16 mouse cellular contexts compared by ENCODE assay signal in the genomic region with DNA sequence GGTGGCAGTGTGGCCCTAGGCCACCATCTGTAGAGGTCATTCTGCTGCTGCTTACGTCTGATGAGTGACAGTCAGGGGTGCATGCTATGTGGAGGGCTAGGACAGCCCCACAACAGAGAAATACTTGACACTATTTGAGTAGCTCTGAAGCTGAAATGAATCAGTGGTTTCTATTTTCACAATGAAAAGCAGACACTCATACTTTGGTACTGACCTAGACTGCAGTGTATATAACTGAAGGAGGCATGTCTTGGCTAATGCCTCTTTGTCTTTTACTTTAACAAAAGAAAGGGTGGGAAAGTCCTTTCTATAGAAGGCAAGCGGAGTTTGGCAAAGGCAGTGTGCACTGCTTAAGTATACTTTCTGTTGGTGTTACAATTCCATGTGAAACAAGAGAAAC. TPM values are rescaled to one million over a fixed set of nuclear protein-coding genes. Genes with fewer than 3 reads are reported as not detected.
DNase-seq lines count a peak whose midpoint lies in the region; TF ChIP-seq lines count a peak whose summit lies in the region.
"Had no signal": no experiment of that assay in that cellular context is flagged by ENCODE, and none has a peak within 500 bp of the region (broad histone marks: within the 10 kb centered on the region; RNA-seq: fewer than 3 reads in every experiment).

No protein-coding gene starts in this region.

- TF ChIP-seq CTCF in CH12.LX (conservative IDR thresholded peaks at IDR 0.05 in 1 of 2, IDR thresholded peaks at IDR 0.05 in 1 of 2; ENCODE audit: low read depth in 2 of 2, low read length in 2 of 2): no peak

- no peak for TF ChIP-seq RAD21 in CH12.LX (IDR thresholded peaks at IDR 0.05; ENCODE audit: low read depth, low read length)

- no peak overlapping the region for H3K27ac ChIP-seq in CH12.LX (ENCODE audit: insufficient read depth, low read depth)

- dilution Hi-C loops in CH12.LX (cut with MboI; ENCODE audit: extremely low pct_ligation_motif_present, extremely low pct_unique_long_range_greater_than_20kb, low sequenced_read_pairs): no loop called here

- no peaks in the 10 kb centered on the region for H3K27me3 ChIP-seq in CH12.LX (replicated peaks)
- H3K27me3 ChIP-seq: Patski had no signal

- no peaks in the 10 kb centered on the region for H3K79me2 ChIP-seq in CH12.LX (replicated peaks; ENCODE audit: control insufficient read depth, extremely low read depth, insufficient read depth, poor library complexity, severe bottlenecking)

- H3K36me3 ChIP-seq in CH12.LX (replicated peaks in 1 of 2; ENCODE audit: control insufficient read depth in 1 of 2, insufficient read depth in 1 of 2, low read length in 1 of 2): peaks cover 3 to 13% of the 10 kb centered on the region in 2 experiments

- H3K9ac ChIP-seq in CH12.LX (ENCODE audit: insufficient read depth, low read depth): no peak overlapping the region

- no peak for TF ChIP-seq POLR2A in CH12.LX (IDR thresholded peaks at IDR 0.05; ENCODE audit: low read depth, low read length)

- H3K4me2 ChIP-seq in CH12.LX (ENCODE audit: insufficient read depth, low read depth, poor library complexity, severe bottlenecking): no peak overlapping the region

- H3K9me3 ChIP-seq in CH12.LX (replicated peaks; ENCODE audit: low read length): no peaks in the 10 kb centered on the region
- H3K9me3 ChIP-seq: G1E had no signal

- H3K4me3 ChIP-seq in CH12.LX (replicated peaks in 1 of 3; ENCODE audit: low read depth in 2 of 3, low read length in 2 of 3, poor library complexity in 1 of 3): no peak overlapping the region

- in situ Hi-C loops in CH12.LX (cut with MboI; ENCODE audit: low pct_ligation_motif_present, low pct_unique_long_range_greater_than_20kb, low sequenced_read_pairs): loop anchor here (10.0 to 25.0 kb wide), 2 partner anchors 200 to 303 kb away; a partner anchor contains a TSS

- DNase-seq in CH12.LX (ENCODE audit: extremely low read depth): no peak
- DNase-seq in thymus, postnatal 0 days (ENCODE audit: low spot score): no peak
- DNase-seq: adrenal gland, adult 2 months; adrenal gland, adult 8-10 months; adrenal gland, postnatal 10 days; adrenal gland, postnatal 14 days; adrenal gland, postnatal 25 days; adrenal gland, postnatal 36 days; B cell, adult 2 months; cerebellum, adult 11 months; cerebellum, adult 11-12 months; cerebellum, adult 18-20 months; cerebellum, adult 2 months; cerebellum, adult 8-10 months had no signal

- H3K4me1 ChIP-seq in CH12.LX (ENCODE audit: control insufficient read depth in 1 of 2, insufficient read depth in 2 of 2): peaks cover 3 to 5% of the 10 kb centered on the region in 2 experiments; a peak in 1 of 4 replicates

- peak; percentile 43; the same call in 1 of the 2 replicates for TF ChIP-seq EP300 in CH12.LX (IDR thresholded peaks at IDR 0.05; ENCODE audit: low read length)

TF ChIP-seq in CH12.LX, 34 proteins besides CTCF, POLR2A, EP300 and RAD21:
- TF ChIP-seq KAT2A (IDR thresholded peaks at IDR 0.05; ENCODE audit: insufficient replicate concordance, low read length): no peak
- no peak for TF ChIP-seq PAX5 (IDR thresholded peaks at IDR 0.05; ENCODE audit: low read length)
- no peak for TF ChIP-seq MAFK (IDR thresholded peaks at IDR 0.05; ENCODE audit: insufficient replicate concordance, low read length)
- TF ChIP-seq TBP (conservative IDR thresholded peaks at IDR 0.05; ENCODE audit: low read depth, low read length): no peak
- TF ChIP-seq TCF12 (IDR thresholded peaks at IDR 0.05; ENCODE audit: low read depth, low read length): no peak
- TF ChIP-seq ZC3H11A (IDR thresholded peaks at IDR 0.05; ENCODE audit: low read depth, low read length): no peak
- no peak for TF ChIP-seq POLR2AphosphoS2 (IDR thresholded peaks at IDR 0.05; ENCODE audit: low read depth, low read length)
- TF ChIP-seq ETS1 (conservative IDR thresholded peaks at IDR 0.05; ENCODE audit: low read depth, low read length): no peak; the same call in 1 of the 2 replicates
- no peak for TF ChIP-seq ZNF384 (IDR thresholded peaks at IDR 0.05; ENCODE audit: low read depth, low read length)
- no peak for TF ChIP-seq ZMIZ1 (IDR thresholded peaks at IDR 0.05; ENCODE audit: low read depth, low read length)
- no peak for TF ChIP-seq RCOR1 (conservative IDR thresholded peaks at IDR 0.05; ENCODE audit: low read depth, low read length)
- no peak for TF ChIP-seq UBTF (IDR thresholded peaks at IDR 0.05; ENCODE audit: low read depth, low read length)
- TF ChIP-seq CHD2 (IDR thresholded peaks at IDR 0.05; ENCODE audit: low read length): no peak
- TF ChIP-seq JUND (conservative IDR thresholded peaks at IDR 0.05; ENCODE audit: low read depth, low read length): peak; percentile 40; the same call in 1 of the 2 replicates
- no peak for TF ChIP-seq SMC3 (IDR thresholded peaks at IDR 0.05; ENCODE audit: low read depth, low read length)
- TF ChIP-seq USF2 (conservative IDR thresholded peaks at IDR 0.05; ENCODE audit: low read depth, low read length): no peak
- TF ChIP-seq GABPA (IDR thresholded peaks at IDR 0.05; ENCODE audit: insufficient replicate concordance, low read depth, low read length): no peak
- no peak for TF ChIP-seq E2F4 (IDR thresholded peaks at IDR 0.05; ENCODE audit: insufficient replicate concordance, low read depth, low read length)
- TF ChIP-seq MEF2A (IDR thresholded peaks at IDR 0.05; ENCODE audit: borderline replicate concordance, low read depth, low read length): peak; percentile 56; the same call in 1 of the 2 replicates
- TF ChIP-seq SIN3A (IDR thresholded peaks at IDR 0.05; ENCODE audit: low read length): no peak
- no peak for TF ChIP-seq NELFE (IDR thresholded peaks at IDR 0.05; ENCODE audit: low read depth, low read length)
- peak; percentile 86 for TF ChIP-seq IRF4 (IDR thresholded peaks at IDR 0.05; ENCODE audit: low read depth, low read length)
- no peak for TF ChIP-seq ELF1 (IDR thresholded peaks at IDR 0.05; ENCODE audit: low read depth, low read length)
- no peak for TF ChIP-seq NRF1 (IDR thresholded peaks at IDR 0.05; ENCODE audit: low read depth, low read length)
- no peak for TF ChIP-seq CHD1 (IDR thresholded peaks at IDR 0.05; ENCODE audit: low read depth, low read length)
- no peak for TF ChIP-seq MYC (IDR thresholded peaks at IDR 0.05; ENCODE audit: low read depth, low read length)
- no peak for TF ChIP-seq ZKSCAN1 (IDR thresholded peaks at IDR 0.05; ENCODE audit: borderline replicate concordance, low read depth, low read length)
- TF ChIP-seq USF1 (IDR thresholded peaks at IDR 0.05; ENCODE audit: low read depth, low read length): no peak
- TF ChIP-seq JUN (IDR thresholded peaks at IDR 0.05; ENCODE audit: insufficient read depth, low read depth, low read length): 0 out of 2 replicates have a peak, but pooled peaks have one; percentile 12

RNA-seq across cellular contexts. Expression of a gene that starts 32.2 kb away (rescaled TPM):
- 2.5 and 4.6 TPM in 2 replicates for total RNA-seq in CH12.LX (2012; rRNA removed)
- total RNA-seq in CH12.LX (2014; rRNA removed): 3.9 and 4.2 TPM in 2 replicates
- 2.7 and 2.8 TPM in 2 replicates for polyA plus RNA-seq in CH12.LX (2012; ENCODE audit: insufficient read length, low read depth)
- 16.7 and 18.0 TPM in 2 replicates for polyA plus RNA-seq in thymus, postnatal 0 days (2015; fragmentation: Nextera tagmentation; extraction: Ambion mirVana)
